Mouse (Mus musculus) olfactory bulb, adult 2 months (tissue): ENCODE measurements around the gene Inpp5k. TPM values are rescaled to one million over a fixed set of nuclear protein-coding genes. Genes with fewer than 3 reads are reported as not detected.
"Not testable (repeated sequence)": the region's sequence is repeated elsewhere in the genome, so short reads cannot be mapped to it uniquely, and the experiment has no call there.

Source experiments
- H3K27ac ChIP-seq: fragments of 200-500 bp; 2 replicates; pipeline ENCODE4 v1.5.1; 2012; ENCODE audit warnings: low read depth, low read length; ENCODE audit not compliant: insufficient read depth
- H3K4me1 ChIP-seq: fragments of 200-500 bp; 2 replicates; pipeline ENCODE4 v1.6.1; 2012; ENCODE audit warnings: low read length; ENCODE audit not compliant: control insufficient read depth, insufficient read depth
- H3K4me3 ChIP-seq: fragments of 200-500 bp; 2 replicates; pipeline ENCODE4 v1.5.1; 2012; ENCODE audit warnings: mild to moderate bottlenecking, low read depth, low read length, moderate library complexity; ENCODE audit not compliant: insufficient read depth
- CTCF ChIP-seq: fragments of 200-500 bp; IDR thresholded peaks from 2 replicates; pipeline ENCODE4 v1.5.1; 2012; ENCODE audit warnings: low read depth, mild to moderate bottlenecking, low read length, moderate library complexity; ENCODE audit not compliant: insufficient read depth
- POLR2A ChIP-seq: fragments of 200-500 bp; IDR thresholded peaks from 2 replicates; pipeline ENCODE4 v1.6.1; 2012; ENCODE audit warnings: mild to moderate bottlenecking, low read depth, low read length, moderate library complexity; ENCODE audit not compliant: insufficient read depth
- WGBS: fragments of 180-500 bp; shearing (Covaris S2); methylation state at CpG from one replicate; pipeline ENCODE4 v1.1.7; 2018; 5-methylcytosine and 5-hydroxymethylcytosine counted together
- polyA plus RNA-seq: library from polyadenylated mRNA; stranded (reverse); fragments of >200 nt; gene quantifications from 2 replicates; pipeline ENCODE4 v1.2.4, GENCODE M21; 2012; ENCODE audit warnings: low replicate concordance; ENCODE audit not compliant: missing spikeins, insufficient read depth, insufficient read length

The Inpp5k gene
- polyA plus RNA-seq, 1 experiment = not detected

- peaks cover 26% of the 10 kb centered on the region for H3K4me1 ChIP-seq
- no peak overlapping the region for H3K4me3 ChIP-seq
- no peak for TF ChIP-seq POLR2A
- TF ChIP-seq CTCF = no peak
- H3K27ac ChIP-seq = no peak overlapping the region
- 81% methylated on average over 5 of the region's 5 CpGs for WGBS
These were observed 38.2 kb upstream of the Inpp5k start for GRCm38 (mm10) chr11:75592612-75593011.

- 79% methylated on average over 9 of the region's 9 CpGs for WGBS
- Histone ChIP-seq H3K4me3 (no peak overlapping the region), H3K27ac (no peak overlapping the region), H3K4me1 (peaks cover 19% of the 10 kb centered on the region)
- TF ChIP-seq POLR2A (no peak), CTCF (no peak)
These were observed 36.4 kb upstream of the Inpp5k start for GRCm38 (mm10) chr11:75594431-75594830.

GRCm38 (mm10) chr11:75595404-75595803 is 35.4 kb upstream of the Inpp5k start:
- Histone ChIP-seq H3K27ac (no peak overlapping the region), H3K4me1 (peaks cover 11% of the 10 kb centered on the region), H3K4me3 (no peak overlapping the region)
- 53% methylated on average over 2 of the region's 2 CpGs for WGBS
- TF ChIP-seq CTCF (no peak), POLR2A (no peak)

- no peak overlapping the region for H3K4me3 ChIP-seq
- 67% methylated on average over 7 of the region's 7 CpGs for WGBS
- H3K4me1 ChIP-seq = peaks cover 11% of the 10 kb centered on the region
- H3K27ac ChIP-seq = no peak overlapping the region
- TF ChIP-seq CTCF = no peak
- no peak for TF ChIP-seq POLR2A
These were observed 35.0 kb upstream of the Inpp5k start for GRCm38 (mm10) chr11:75595816-75596215.

GRCm38 (mm10) chr11:75596726-75597255 is 34.0 kb upstream of the Inpp5k start:
- TF ChIP-seq CTCF = no peak
- no peak for TF ChIP-seq POLR2A
- H3K27ac ChIP-seq = no peak overlapping the region
- WGBS = 55% methylated on average over 3 of the region's 3 CpGs
- no peak overlapping the region for H3K4me3 ChIP-seq
- H3K4me1 ChIP-seq = peaks cover 11% of the 10 kb centered on the region

- TF ChIP-seq POLR2A = no peak
- TF ChIP-seq CTCF = no peak
- Histone ChIP-seq H3K4me1 (peaks cover 6% of the 10 kb centered on the region), H3K27ac (no peak overlapping the region), H3K4me3 (no peak overlapping the region)
- WGBS = 92% methylated on average over 6 of the region's 6 CpGs
These were observed 32.8 kb upstream of the Inpp5k start for GRCm38 (mm10) chr11:75598004-75598403.

- 95% methylated on average over 17 of the region's 17 CpGs for WGBS
- not testable (repeated sequence) for H3K4me1 ChIP-seq, H3K27ac ChIP-seq, H3K4me3 ChIP-seq
These were observed 31.0 kb upstream of the Inpp5k start for GRCm38 (mm10) chr11:75599802-75600201.

- 85% methylated on average over 5 of the region's 5 CpGs for WGBS
- H3K4me3 ChIP-seq = no peak overlapping the region
- H3K4me1 ChIP-seq = peaks cover 5% of the 10 kb centered on the region; the same call in 1 of the 2 replicates
- no peak overlapping the region for H3K27ac ChIP-seq
- no peak for TF ChIP-seq POLR2A
- TF ChIP-seq CTCF = no peak
These were observed 26.0 kb upstream of the Inpp5k start for GRCm38 (mm10) chr11:75604826-75605225.

- Histone ChIP-seq H3K4me3 (no peak overlapping the region), H3K4me1 (peaks cover 5% of the 10 kb centered on the region; the same call in 1 of the 2 replicates), H3K27ac (no peak overlapping the region)
- 73% methylated on average over 1 of the region's 1 CpGs for WGBS
- no peak for TF ChIP-seq POLR2A
- no peak for TF ChIP-seq CTCF
These were observed 25.5 kb upstream of the Inpp5k start for GRCm38 (mm10) chr11:75605318-75605717.

- TF ChIP-seq POLR2A (no peak), CTCF (no peak)
- Histone ChIP-seq H3K4me3 (no peak overlapping the region), H3K27ac (no peak overlapping the region), H3K4me1 (0 out of 2 replicates have a peak, but pooled peaks cover 2% of the 10 kb centered on the region)
- 86% methylated on average over 5 of the region's 5 CpGs for WGBS
These were observed 22.0 kb upstream of the Inpp5k start for GRCm38 (mm10) chr11:75608776-75609175.
